Mouse (Mus musculus) neural tube, embryonic 15.5 days (tissue): ENCODE measurements at regions not wholly inside any gene's neighbourhood (a gene's known extent, or its start where the extent isn't known, plus 50 kb on each side); places are given as distances from the start of the nearest gene placed in this dataset.

Experiments used
- ATAC-seq: fragments of 200-750 bp; cut with Nextera tagmentation; 2 replicates; pipeline ENCODE4 v1.8.0; 2017; ENCODE audit warnings: mild to moderate bottlenecking, moderate TSS enrichment, moderate library complexity; ENCODE audit not compliant: low FRiP score
- H3K27ac ChIP-seq: fragments of 300-500 bp; sonication (generic); replicated peaks from 2 replicates; pipeline ENCODE4 v1.5.1; 2015; ENCODE audit warnings: mild to moderate bottlenecking, inconsistent platforms
- H3K27me3 ChIP-seq: fragments of 300-500 bp; sonication (generic); replicated peaks from 2 replicates; pipeline ENCODE4 v1.6.1; 2015; ENCODE audit warnings: inconsistent platforms
- H3K36me3 ChIP-seq: fragments of 300-500 bp; sonication (generic); 2 replicates; pipeline ENCODE4 v1.6.1; 2015; ENCODE audit warnings: inconsistent platforms
- H3K4me1 ChIP-seq: fragments of 300-500 bp; sonication (generic); 2 replicates; pipeline ENCODE4 v1.6.1; 2015; ENCODE audit warnings: inconsistent platforms
- H3K4me2 ChIP-seq: fragments of 300-500 bp; sonication (generic); 2 replicates; pipeline ENCODE4 v1.6.1; 2015; ENCODE audit warnings: inconsistent platforms, mild to moderate bottlenecking, moderate library complexity
- H3K4me3 ChIP-seq: fragments of 300-500 bp; sonication (generic); replicated peaks from 2 replicates; pipeline ENCODE4 v1.5.1; 2015; ENCODE audit warnings: mild to moderate bottlenecking, inconsistent platforms
- H3K9ac ChIP-seq: fragments of 300-500 bp; sonication (generic); replicated peaks from 2 replicates; pipeline ENCODE4 v1.6.1; 2015; ENCODE audit warnings: mild to moderate bottlenecking, inconsistent platforms
- H3K9me3 ChIP-seq: fragments of 300-500 bp; sonication (generic); replicated peaks from 2 replicates; pipeline ENCODE4 v1.6.1; 2016; ENCODE audit warnings: inconsistent platforms
- WGBS: fragments of 180-500 bp; shearing (Covaris S2); methylation state at CpG from one replicate; pipeline ENCODE4 v1.1.7; 2015; ENCODE audit warnings: mixed read lengths; 5-methylcytosine and 5-hydroxymethylcytosine counted together

DNA sequence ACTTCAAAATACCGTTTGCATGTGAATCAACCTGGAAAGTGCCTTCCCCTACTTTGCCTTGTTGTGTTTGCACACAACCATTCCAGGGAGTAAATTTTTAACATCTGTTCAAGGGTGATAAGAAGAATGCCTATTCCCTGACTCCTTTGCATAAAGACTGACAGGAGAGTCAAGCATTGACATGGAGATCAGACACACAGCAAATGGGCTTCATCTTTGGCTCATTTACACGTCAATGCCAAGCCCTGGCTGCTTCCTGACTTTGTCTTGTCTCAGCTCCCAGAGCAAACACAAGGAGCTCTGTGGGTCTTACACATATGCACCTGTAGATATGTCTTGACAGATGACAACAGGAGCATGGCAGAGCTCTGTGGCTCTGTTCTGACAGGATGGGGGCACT is 73.4 kb downstream of the Cmpk2 start:
- H3K4me1 ChIP-seq, result no peaks in the 10 kb centered on the region
- WGBS, result 30% methylated on average over 2 of the region's 2 CpGs
- no peaks in the 10 kb centered on the region for H3K27me3 ChIP-seq
- H3K36me3 ChIP-seq, result no peaks in the 10 kb centered on the region
- no peaks in the 10 kb centered on the region for H3K9me3 ChIP-seq
- H3K4me2 ChIP-seq, result no peak overlapping the region
- no peak overlapping the region for H3K4me3 ChIP-seq
- H3K27ac ChIP-seq, result no peak overlapping the region
- no peak for ATAC-seq
- H3K9ac ChIP-seq, result no peak overlapping the region

DNA sequence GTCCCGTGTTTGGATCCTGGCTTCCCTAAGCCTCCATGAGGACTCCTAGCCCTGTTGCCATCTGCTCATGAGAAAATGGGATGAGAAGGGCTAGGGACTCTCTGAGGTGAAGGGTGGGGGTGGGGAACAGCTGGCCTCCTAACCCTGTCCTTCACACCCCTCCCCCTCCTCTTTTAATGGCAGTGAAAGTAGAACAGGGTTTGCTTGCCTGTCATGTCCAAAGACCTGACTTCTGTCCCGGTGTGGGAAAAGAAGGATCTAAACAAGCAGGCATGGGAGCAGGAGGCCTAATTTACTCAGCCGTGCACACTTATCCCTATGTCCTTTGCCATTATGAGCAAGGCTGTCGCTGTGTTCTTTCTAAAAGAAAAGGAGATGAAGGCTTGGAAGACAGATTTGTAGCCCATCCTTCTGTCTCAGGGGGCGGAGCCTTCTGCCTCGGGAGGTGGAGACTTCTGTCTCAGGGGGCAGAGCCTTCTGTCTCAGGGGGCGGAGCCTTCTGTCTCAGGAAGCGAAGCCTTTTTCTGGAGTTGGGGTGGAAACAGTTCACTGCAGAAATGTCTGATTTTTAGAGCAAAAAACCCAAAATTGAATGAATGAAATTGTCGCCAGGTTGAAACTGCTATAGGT is 66.4 kb downstream of the Cmpk2 start:
- ATAC-seq, result no peak
- Histone ChIP-seq H3K9ac (no peak overlapping the region), H3K4me1 (peaks cover 26% of the 10 kb centered on the region), H3K9me3 (no peaks in the 10 kb centered on the region), H3K4me2 (no peak overlapping the region), H3K27ac (no peak overlapping the region), H3K4me3 (no peak overlapping the region), H3K36me3 (no peaks in the 10 kb centered on the region), H3K27me3 (no peaks in the 10 kb centered on the region)
- WGBS, result 47% methylated on average over 9 of the region's 9 CpGs

DNA sequence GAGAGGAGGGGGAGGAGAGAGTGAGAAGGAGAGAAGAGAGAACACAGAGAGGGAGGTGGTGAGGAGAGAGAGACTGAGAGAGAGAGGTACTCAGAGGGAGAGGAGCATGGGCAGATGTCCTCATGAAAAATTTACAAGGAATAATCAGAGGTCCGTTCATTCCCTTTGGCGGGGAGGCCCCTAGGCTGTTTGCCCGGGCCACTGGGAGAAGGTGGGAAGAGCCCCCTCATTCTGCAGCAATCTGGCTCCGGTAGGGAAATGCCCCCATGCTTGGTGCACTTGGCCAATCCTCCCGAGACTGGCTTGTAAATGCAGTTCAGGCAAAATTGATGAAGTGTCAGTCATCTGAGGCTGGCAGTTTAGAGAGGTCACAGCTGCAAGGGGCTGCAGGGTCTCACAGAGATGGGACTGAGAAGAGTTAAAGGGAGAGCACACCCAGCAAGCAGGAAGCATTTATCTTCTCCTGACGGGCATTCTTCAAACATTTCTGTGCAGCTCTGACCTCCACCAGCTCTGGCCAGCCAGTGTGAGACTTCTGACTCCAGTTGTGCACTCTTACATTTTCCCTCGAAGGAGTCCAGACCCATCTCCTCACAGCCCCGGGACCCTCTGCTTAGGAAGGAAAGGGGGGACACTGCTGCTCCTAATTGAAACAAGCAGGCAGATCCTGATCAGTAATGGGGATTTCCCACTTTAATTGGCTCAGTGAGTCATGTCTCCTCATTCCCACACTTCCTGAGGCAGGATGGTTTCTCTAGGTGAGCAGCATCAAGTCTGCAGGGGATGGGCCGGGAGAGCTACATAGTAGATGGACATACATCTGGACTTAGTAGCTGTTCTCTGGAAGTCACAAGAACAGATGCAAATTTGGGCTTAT is 65.5 kb downstream of the Cmpk2 start:
- WGBS, result 11% methylated on average over 9 of the region's 9 CpGs
- Histone ChIP-seq H3K27me3 (no peaks in the 10 kb centered on the region), H3K4me1 (peaks cover 26% of the 10 kb centered on the region), H3K36me3 (no peaks in the 10 kb centered on the region), H3K4me2 (peak overlapping the region; percentile 38), H3K4me3 (no peak overlapping the region), H3K27ac (peak overlapping the region; percentile 71), H3K9me3 (no peaks in the 10 kb centered on the region), H3K9ac (no peak overlapping the region)
- ATAC-seq, result peak; percentile 29; the same call in 1 of the 2 replicates

GRCm38 (mm10) chr12:26533641-26534151 is 64.7 kb downstream of the Cmpk2 start:
- peak; percentile 67 for ATAC-seq
- Histone ChIP-seq H3K27me3 (no peaks in the 10 kb centered on the region), H3K27ac (peak overlapping the region; percentile 71), H3K4me2 (peak overlapping the region; percentile 50), H3K9me3 (no peaks in the 10 kb centered on the region), H3K4me1 (peaks cover 26% of the 10 kb centered on the region), H3K4me3 (no peak overlapping the region), H3K36me3 (no peaks in the 10 kb centered on the region), H3K9ac (no peak overlapping the region)
- WGBS, result 7% methylated on average over 9 of the region's 9 CpGs

- H3K9me3 ChIP-seq, result no peaks in the 10 kb centered on the region
- peak; percentile 87 for ATAC-seq
- H3K27ac ChIP-seq, result peak overlapping the region; percentile 71
- H3K4me2 ChIP-seq, result peak overlapping the region; percentile 50
- H3K4me1 ChIP-seq, result peaks cover 26% of the 10 kb centered on the region
- H3K9ac ChIP-seq, result no peak overlapping the region; the same call in 1 of the 2 replicates
- WGBS, result 23% methylated on average over 13 of the region's 13 CpGs
- peak overlapping the region; percentile 21; the same call in 1 of the 2 replicates for H3K4me3 ChIP-seq
- no peaks in the 10 kb centered on the region for H3K36me3 ChIP-seq
- H3K27me3 ChIP-seq, result no peaks in the 10 kb centered on the region
Observed at GRCm38 (mm10) chr12:26532823-26533640, 64.0 kb downstream of the Cmpk2 start.

- H3K36me3 ChIP-seq, result no peaks in the 10 kb centered on the region
- no peak overlapping the region for H3K9ac ChIP-seq
- H3K9me3 ChIP-seq, result no peaks in the 10 kb centered on the region
- no peaks in the 10 kb centered on the region for H3K27me3 ChIP-seq
- H3K4me2 ChIP-seq, result no peak overlapping the region
- WGBS, result 83% methylated on average over 6 of the region's 6 CpGs
- ATAC-seq, result no peak
- peaks cover 26% of the 10 kb centered on the region for H3K4me1 ChIP-seq
- H3K4me3 ChIP-seq, result no peak overlapping the region
- H3K27ac ChIP-seq, result no peak overlapping the region
Observed at GRCm38 (mm10) chr12:26532076-26532475, 63.1 kb downstream of the Cmpk2 start.
